Mouse (Mus musculus): Measurements from ENCODE around the gene Fbln5. TPM values are rescaled to one million over a fixed set of nuclear protein-coding genes. Genes with fewer than 3 reads are reported as not detected.

Gene Fbln5
- total and polyA plus RNA-seq, 2 experiments from 2014 or later = 16.8 to 23.5 TPM

- no peak for TF ChIP-seq CTCF (IDR thresholded peaks at IDR 0.05; ENCODE audit: low read depth)
- Histone ChIP-seq H3K27me3 (ENCODE audit: insufficient read depth, low read length) (no peaks in the 10 kb centered on the region), H3K27ac (no peak overlapping the region), H3K4me2 (ENCODE audit: low read depth, low read length) (no peak overlapping the region), H3K9me3 (ENCODE audit: low read length) (no peaks in the 10 kb centered on the region), H3K4me3 (ENCODE audit: low read length) (no peak overlapping the region), H3K9ac (replicated peaks; ENCODE audit: low read length) (no peak overlapping the region), H3K4me1 (ENCODE audit: insufficient read depth, low read length) (no peaks in the 10 kb centered on the region), H3K36me3 (ENCODE audit: insufficient read depth, low read length) (no peaks in the 10 kb centered on the region)
- WGBS = 71% methylated on average over 7 of the region's 7 CpGs
- no peak for ATAC-seq
- DNase-seq (ENCODE audit: low spot score) = no peak
These were observed 20.5 kb downstream of the Fbln5 start for GRCm38 (mm10) chr12:101798189-101798922.

DNA sequence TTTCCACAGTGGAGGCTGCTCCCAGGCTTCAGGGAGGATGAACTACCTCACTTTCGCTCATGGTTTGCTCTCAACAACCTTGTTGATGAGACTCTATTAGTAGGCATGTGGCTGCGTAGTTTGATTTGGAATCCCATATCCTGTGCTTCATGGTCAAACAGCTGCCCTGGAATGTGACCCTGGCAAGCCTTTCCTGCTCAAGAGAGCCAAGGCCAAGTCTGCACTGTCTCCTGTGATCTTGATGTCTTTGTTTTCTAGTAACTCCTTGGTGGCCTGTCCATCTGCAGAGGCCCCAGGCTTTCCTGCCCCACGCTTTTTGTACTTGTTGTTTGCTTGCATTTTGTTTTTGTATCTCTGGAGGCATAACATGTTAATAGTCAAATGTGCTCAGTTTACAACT lies 24.4 kb downstream of the Fbln5 start:
- Histone ChIP-seq H3K9me3 (ENCODE audit: low read length) (no peaks in the 10 kb centered on the region), H3K27ac (no peak overlapping the region), H3K9ac (replicated peaks; ENCODE audit: low read length) (no peak overlapping the region), H3K36me3 (ENCODE audit: insufficient read depth, low read length) (no peaks in the 10 kb centered on the region), H3K4me1 (ENCODE audit: insufficient read depth, low read length) (no peaks in the 10 kb centered on the region), H3K4me3 (ENCODE audit: low read length) (no peak overlapping the region), H3K27me3 (ENCODE audit: insufficient read depth, low read length) (no peaks in the 10 kb centered on the region), H3K4me2 (ENCODE audit: low read depth, low read length) (no peak overlapping the region)
- TF ChIP-seq CTCF (IDR thresholded peaks at IDR 0.05; ENCODE audit: low read depth) = no peak
- DNase-seq (ENCODE audit: low spot score) (no peak), ATAC-seq (no peak)
- WGBS = 77% methylated on average over 3 of the region's 3 CpGs

- H3K27ac ChIP-seq = no peak overlapping the region
- H3K4me1 ChIP-seq (ENCODE audit: insufficient read depth, low read length) = no peaks in the 10 kb centered on the region
- no peak for TF ChIP-seq CTCF (IDR thresholded peaks at IDR 0.05; ENCODE audit: low read depth)
- no peaks in the 10 kb centered on the region for H3K27me3 ChIP-seq (ENCODE audit: insufficient read depth, low read length)
- no peak for ATAC-seq
- H3K36me3 ChIP-seq (ENCODE audit: insufficient read depth, low read length) = no peaks in the 10 kb centered on the region
- 60% methylated on average over 5 of the region's 5 CpGs for WGBS
- no peak overlapping the region for H3K4me3 ChIP-seq (ENCODE audit: low read length)
- no peak overlapping the region for H3K4me2 ChIP-seq (ENCODE audit: low read depth, low read length)
- no peak overlapping the region for H3K9ac ChIP-seq (replicated peaks; ENCODE audit: low read length)
- H3K9me3 ChIP-seq (ENCODE audit: low read length) = no peaks in the 10 kb centered on the region
- DNase-seq (ENCODE audit: low spot score) = no peak
These were observed 25.6 kb downstream of the Fbln5 start for GRCm38 (mm10) chr12:101793221-101793621.

- H3K4me2 ChIP-seq (ENCODE audit: low read depth, low read length) = no peak overlapping the region
- H3K36me3 ChIP-seq (ENCODE audit: insufficient read depth, low read length) = no peaks in the 10 kb centered on the region
- no peaks in the 10 kb centered on the region for H3K4me1 ChIP-seq (ENCODE audit: insufficient read depth, low read length)
- no peak overlapping the region for H3K27ac ChIP-seq
- no peaks in the 10 kb centered on the region for H3K9me3 ChIP-seq (ENCODE audit: low read length)
- TF ChIP-seq CTCF (IDR thresholded peaks at IDR 0.05; ENCODE audit: low read depth) = no peak
- H3K27me3 ChIP-seq (ENCODE audit: insufficient read depth, low read length) = no peaks in the 10 kb centered on the region
- no peak overlapping the region for H3K4me3 ChIP-seq (ENCODE audit: low read length)
- 83% methylated on average over 4 of the region's 4 CpGs for WGBS
- H3K9ac ChIP-seq (replicated peaks; ENCODE audit: low read length) = no peak overlapping the region
- ATAC-seq = no peak
- DNase-seq (ENCODE audit: low spot score) = no peak
These were observed 26.2 kb downstream of the Fbln5 start for GRCm38 (mm10) chr12:101792684-101793083.

- DNase-seq (ENCODE audit: low spot score) (no peak), ATAC-seq (no peak)
- H3K4me3 ChIP-seq (ENCODE audit: low read length) = no peak overlapping the region
- no peaks in the 10 kb centered on the region for H3K36me3 ChIP-seq (ENCODE audit: insufficient read depth, low read length)
- 95% methylated on average over 3 of the region's 3 CpGs for WGBS
- no peak overlapping the region for H3K4me2 ChIP-seq (ENCODE audit: low read depth, low read length)
- H3K27ac ChIP-seq = no peak overlapping the region
- TF ChIP-seq CTCF (IDR thresholded peaks at IDR 0.05; ENCODE audit: low read depth) = no peak
- H3K4me1 ChIP-seq (ENCODE audit: insufficient read depth, low read length) = no peaks in the 10 kb centered on the region
- H3K27me3 ChIP-seq (ENCODE audit: insufficient read depth, low read length) = no peaks in the 10 kb centered on the region
- no peaks in the 10 kb centered on the region for H3K9me3 ChIP-seq (ENCODE audit: low read length)
- no peak overlapping the region for H3K9ac ChIP-seq (replicated peaks; ENCODE audit: low read length)
These were observed 29.1 kb downstream of the Fbln5 start for GRCm38 (mm10) chr12:101789767-101790166.

GRCm38 (mm10) chr12:101789250-101789649 lies 29.6 kb downstream of the Fbln5 start:
- no peak for TF ChIP-seq CTCF (IDR thresholded peaks at IDR 0.05; ENCODE audit: low read depth)
- Histone ChIP-seq H3K36me3 (ENCODE audit: insufficient read depth, low read length) (no peaks in the 10 kb centered on the region), H3K27me3 (ENCODE audit: insufficient read depth, low read length) (no peaks in the 10 kb centered on the region), H3K27ac (no peak overlapping the region), H3K9ac (replicated peaks; ENCODE audit: low read length) (no peak overlapping the region), H3K4me3 (ENCODE audit: low read length) (no peak overlapping the region), H3K4me1 (ENCODE audit: insufficient read depth, low read length) (no peaks in the 10 kb centered on the region), H3K4me2 (ENCODE audit: low read depth, low read length) (no peak overlapping the region), H3K9me3 (ENCODE audit: low read length) (no peaks in the 10 kb centered on the region)
- WGBS = 77% methylated on average over 3 of the region's 3 CpGs
- DNase-seq (ENCODE audit: low spot score) (no peak), ATAC-seq (no peak)

- Histone ChIP-seq H3K36me3 (ENCODE audit: insufficient read depth, low read length) (no peaks in the 10 kb centered on the region), H3K4me1 (ENCODE audit: insufficient read depth, low read length) (no peaks in the 10 kb centered on the region), H3K4me2 (ENCODE audit: low read depth, low read length) (no peak overlapping the region), H3K27ac (no peak overlapping the region), H3K27me3 (ENCODE audit: insufficient read depth, low read length) (no peaks in the 10 kb centered on the region), H3K9ac (replicated peaks; ENCODE audit: low read length) (no peak overlapping the region), H3K4me3 (ENCODE audit: low read length) (no peak overlapping the region), H3K9me3 (ENCODE audit: low read length) (no peaks in the 10 kb centered on the region)
- no peak for TF ChIP-seq CTCF (IDR thresholded peaks at IDR 0.05; ENCODE audit: low read depth)
- DNase-seq (ENCODE audit: low spot score) (no peak), ATAC-seq (no peak)
- 62% methylated on average over 2 of the region's 2 CpGs for WGBS
These were observed 36.1 kb downstream of the Fbln5 start for GRCm38 (mm10) chr12:101782787-101783186.
